16 mouse cellular contexts compared by ENCODE assay signal in genomic region chr17:67264716-67265115, GRCm38 (mm10).
"Had no signal": no experiment of that assay in that cellular context is flagged by ENCODE, and none has a peak within 500 bp of the region (broad histone marks: within the 10 kb centered on the region; RNA-seq: fewer than 3 reads in every experiment).

No protein-coding gene starts in this region.

- H3K4me3 ChIP-seq: midbrain, embryonic 10.5 days; midbrain, embryonic 12.5 days; myocyte; neural tube, embryonic 13.5 days; neural tube, embryonic 15.5 days had no signal

- H3K36me3 ChIP-seq: midbrain, embryonic 10.5 days; midbrain, embryonic 12.5 days; neural tube, embryonic 13.5 days; neural tube, embryonic 15.5 days had no signal

- H3K27ac ChIP-seq: midbrain, embryonic 10.5 days; midbrain, embryonic 12.5 days; neural tube, embryonic 13.5 days; neural tube, embryonic 15.5 days had no signal

- H3K4me1 ChIP-seq: midbrain, embryonic 10.5 days; midbrain, embryonic 12.5 days; neural tube, embryonic 13.5 days; neural tube, embryonic 15.5 days had no signal

- H3K27me3 ChIP-seq: midbrain, embryonic 12.5 days; neural tube, embryonic 13.5 days; neural tube, embryonic 15.5 days had no signal

- H3K9me3 ChIP-seq: midbrain, embryonic 10.5 days; midbrain, embryonic 12.5 days; neural tube, embryonic 13.5 days; neural tube, embryonic 15.5 days had no signal

- DNase-seq: lung, embryonic 14.5 days; lung, postnatal 10 days; lung, postnatal 4 days; midbrain, embryonic 14.5 days; right cerebral cortex, adult 18-20 months; right cerebral cortex, postnatal 25 days; right cerebral cortex, postnatal 4 days; spleen, adult 18-20 months; thymus, adult 18-20 months; thymus, postnatal 14 days; thymus, postnatal 36 days had no signal
